Mouse (Mus musculus): ENCODE results near the gene Lrrc43. TPM values are rescaled to one million over a fixed set of nuclear protein-coding genes. Genes with fewer than 3 reads are reported as not detected.

The Lrrc43 gene
- not detected in 2 replicates for polyA plus RNA-seq (2015; fragmentation: Nextera tagmentation; extraction: Ambion mirVana)

- no peaks in the 10 kb centered on the region for H3K36me3 ChIP-seq
- peak; percentile 25; the same call in 1 of the 2 replicates for ATAC-seq (ENCODE audit: extremely low read depth, insufficient number of reproducible peaks, low FRiP score, low TSS enrichment)
- peak within 1 kb of the TSS; percentile 66 for H3K4me2 ChIP-seq
- whole genome bisulfite sequencing, result 11% methylated on average over 25 of the region's 25 CpGs
- H3K9me3 ChIP-seq, result no peaks in the 10 kb centered on the region
- peak within 1 kb of the TSS; percentile 39 for H3K4me3 ChIP-seq
- no peak within 1 kb of the TSS for H3K27ac ChIP-seq (replicated peaks)
- peaks cover 11% of the 10 kb centered on the region for H3K4me1 ChIP-seq
- H3K9ac ChIP-seq, result peak within 1 kb of the TSS; percentile 70
- peaks cover 12% of the 10 kb centered on the region for H3K27me3 ChIP-seq (replicated peaks)
Measured at GRCm38 (mm10) chr5:123489112-123489785, at the start of gene Lrrc43, which contains the start of gene Il31. Lrrc43 (plus strand) TSS chr5:123489305. Il31 (minus strand) TSS chr5:123489489.

DNA sequence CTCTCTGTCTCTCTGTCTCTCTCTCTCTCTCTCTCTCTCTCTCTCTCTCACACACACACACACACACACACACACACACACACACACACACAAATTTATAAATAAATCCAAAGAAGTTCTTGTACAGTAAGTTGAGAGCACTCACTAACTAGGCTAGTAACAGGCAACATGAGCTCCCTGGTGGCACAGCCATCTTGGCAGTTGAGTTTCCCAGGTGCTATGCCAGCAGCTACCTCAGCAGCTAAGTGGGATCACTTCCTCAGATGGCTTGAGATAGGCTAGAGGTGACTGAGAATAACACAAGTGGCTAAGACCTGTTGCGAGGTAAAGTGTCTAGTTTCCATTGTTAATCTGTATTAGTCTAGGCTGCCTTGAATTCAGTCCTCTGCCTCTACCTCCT is 49.8 kb upstream of the Lrrc43 start:
- Histone ChIP-seq H3K36me3 (peaks cover 29% of the 10 kb centered on the region), H3K9ac (no peak overlapping the region), H3K4me1 (peaks cover 33% of the 10 kb centered on the region), H3K27ac (replicated peaks) (no peak overlapping the region), H3K4me2 (no peak overlapping the region), H3K9me3 (no peaks in the 10 kb centered on the region), H3K4me3 (no peak overlapping the region), H3K27me3 (replicated peaks) (no peaks in the 10 kb centered on the region)
- no peak for ATAC-seq (ENCODE audit: extremely low read depth, insufficient number of reproducible peaks, low FRiP score, low TSS enrichment)
- 70% methylated on average over 1 of the region's 1 CpGs for WGBS

DNA sequence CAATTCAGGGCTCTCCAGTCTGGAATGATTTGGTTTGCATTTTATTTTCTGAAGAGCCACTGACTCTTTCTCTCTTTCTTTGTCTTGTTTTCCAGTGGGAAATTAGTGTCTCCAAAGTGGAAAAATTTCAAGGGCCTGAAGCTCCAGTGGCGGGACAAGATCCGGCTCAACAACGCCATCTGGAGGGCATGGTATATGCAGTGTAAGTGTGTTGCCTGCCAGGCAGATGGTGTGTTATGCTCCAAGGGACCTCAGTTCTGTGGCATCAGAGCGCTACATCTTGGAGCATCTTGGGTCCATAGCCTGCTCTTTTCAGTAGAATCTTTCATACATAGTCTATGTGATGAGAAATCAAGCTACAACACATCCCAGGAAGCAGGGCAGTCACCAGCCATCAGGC is 49.2 kb upstream of the Lrrc43 start:
- H3K4me1 ChIP-seq, result peaks cover 31% of the 10 kb centered on the region
- no peak overlapping the region for H3K27ac ChIP-seq (replicated peaks)
- no peak overlapping the region for H3K9ac ChIP-seq
- WGBS, result 81% methylated on average over 4 of the region's 4 CpGs
- no peak overlapping the region for H3K4me2 ChIP-seq
- peaks cover 35% of the 10 kb centered on the region for H3K36me3 ChIP-seq
- no peak for ATAC-seq (ENCODE audit: extremely low read depth, insufficient number of reproducible peaks, low FRiP score, low TSS enrichment)
- no peak overlapping the region for H3K4me3 ChIP-seq
- H3K9me3 ChIP-seq, result no peaks in the 10 kb centered on the region
- no peaks in the 10 kb centered on the region for H3K27me3 ChIP-seq (replicated peaks)

GRCm38 (mm10) chr5:123440664-123441063 is 48.4 kb upstream of the Lrrc43 start:
- Histone ChIP-seq H3K4me1 (peaks cover 30% of the 10 kb centered on the region), H3K4me3 (no peak overlapping the region), H3K9me3 (no peaks in the 10 kb centered on the region), H3K4me2 (no peak overlapping the region), H3K27ac (replicated peaks) (no peak overlapping the region), H3K36me3 (peaks cover 42% of the 10 kb centered on the region), H3K27me3 (replicated peaks) (no peaks in the 10 kb centered on the region), H3K9ac (no peak overlapping the region)
- ATAC-seq (ENCODE audit: extremely low read depth, insufficient number of reproducible peaks, low FRiP score, low TSS enrichment), result no peak
- WGBS, result 63% methylated on average over 4 of the region's 4 CpGs

DNA sequence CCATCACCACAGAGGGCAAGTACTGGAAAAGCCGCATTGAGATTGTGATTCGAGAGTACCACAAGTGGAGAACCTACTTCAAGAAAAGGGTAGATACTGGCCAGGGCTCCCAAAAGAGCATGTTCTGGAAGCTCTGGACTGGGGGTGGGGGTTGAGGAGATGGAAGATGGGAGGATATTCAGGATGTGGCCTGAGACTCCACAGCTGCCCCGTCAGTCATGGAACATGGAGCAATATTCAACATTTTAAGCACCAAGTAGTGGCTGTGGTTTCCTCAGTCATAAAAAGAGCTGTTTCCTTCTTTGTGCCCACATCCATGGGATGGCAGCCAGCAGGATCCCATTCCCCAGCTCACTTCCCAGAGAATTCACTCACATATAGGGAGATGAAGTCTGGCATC is 46.8 kb upstream of the Lrrc43 start:
- peaks cover 19% of the 10 kb centered on the region for H3K4me1 ChIP-seq
- no peak overlapping the region for H3K27ac ChIP-seq (replicated peaks)
- no peaks in the 10 kb centered on the region for H3K9me3 ChIP-seq
- H3K4me3 ChIP-seq, result no peak overlapping the region
- H3K27me3 ChIP-seq (replicated peaks), result no peaks in the 10 kb centered on the region
- H3K9ac ChIP-seq, result no peak overlapping the region
- H3K36me3 ChIP-seq, result peaks cover 58% of the 10 kb centered on the region
- ATAC-seq (ENCODE audit: extremely low read depth, insufficient number of reproducible peaks, low FRiP score, low TSS enrichment), result no peak
- 89% methylated on average over 3 of the region's 3 CpGs for WGBS
- no peak overlapping the region for H3K4me2 ChIP-seq

DNA sequence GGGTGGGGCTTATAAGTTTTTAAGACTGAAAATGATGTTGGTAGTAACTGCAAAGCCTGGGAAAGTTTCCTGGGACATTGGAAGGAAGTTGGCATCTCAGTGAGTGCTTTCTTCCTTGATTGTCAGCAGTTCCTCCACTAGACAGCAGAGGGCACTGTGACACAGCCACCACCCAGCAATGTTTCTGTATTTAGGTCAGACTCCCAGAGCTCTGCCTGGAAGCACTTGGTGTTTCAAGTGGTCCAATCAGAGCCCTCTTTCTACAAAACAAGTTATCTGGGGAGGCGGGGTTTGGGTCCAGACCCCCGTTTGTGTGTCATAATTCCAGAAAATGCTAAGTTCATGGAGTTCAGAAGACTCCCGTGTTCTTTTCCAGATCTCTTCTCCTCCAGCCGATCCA is 45.0 kb upstream of the Lrrc43 start:
- Histone ChIP-seq H3K27me3 (replicated peaks) (no peaks in the 10 kb centered on the region), H3K4me1 (peaks cover 3% of the 10 kb centered on the region), H3K9ac (no peak overlapping the region), H3K36me3 (peaks cover 76% of the 10 kb centered on the region), H3K4me2 (no peak overlapping the region), H3K4me3 (no peak overlapping the region), H3K27ac (replicated peaks) (no peak overlapping the region), H3K9me3 (no peaks in the 10 kb centered on the region)
- 45% methylated on average over 4 of the region's 4 CpGs for WGBS
- no peak; the same call in 1 of the 2 replicates for ATAC-seq (ENCODE audit: extremely low read depth, insufficient number of reproducible peaks, low FRiP score, low TSS enrichment)

- H3K36me3 ChIP-seq, result peaks cover 84% of the 10 kb centered on the region
- 85% methylated on average over 5 of the region's 5 CpGs for WGBS
- H3K4me3 ChIP-seq, result no peak overlapping the region
Measured at GRCm38 (mm10) chr5:123444849-123445334, 44.2 kb upstream of the Lrrc43 start.

GRCm38 (mm10) chr5:123451886-123452285 is 37.2 kb upstream of the Lrrc43 start:
- Histone ChIP-seq H3K36me3 (peaks cover 99% of the 10 kb centered on the region), H3K27ac (replicated peaks) (no peak overlapping the region), H3K9ac (no peak overlapping the region), H3K4me2 (no peak overlapping the region), H3K4me1 (no peaks in the 10 kb centered on the region), H3K4me3 (no peak overlapping the region), H3K9me3 (no peaks in the 10 kb centered on the region), H3K27me3 (replicated peaks) (no peaks in the 10 kb centered on the region)
- ATAC-seq (ENCODE audit: extremely low read depth, insufficient number of reproducible peaks, low FRiP score, low TSS enrichment), result no peak
- WGBS, result 81% methylated on average over 7 of the region's 7 CpGs

More at GRCm38 (mm10) chr5:123444849-123445334, 44.2 kb upstream of the Lrrc43 start:
- Histone ChIP-seq H3K9ac (no peak overlapping the region), H3K4me1 (peaks cover 3% of the 10 kb centered on the region; the same call in 1 of the 2 replicates), H3K9me3 (no peaks in the 10 kb centered on the region), H3K27me3 (replicated peaks) (no peaks in the 10 kb centered on the region), H3K4me2 (no peak overlapping the region), H3K27ac (replicated peaks) (no peak overlapping the region)
- ATAC-seq (ENCODE audit: extremely low read depth, insufficient number of reproducible peaks, low FRiP score, low TSS enrichment), result no peak

DNA sequence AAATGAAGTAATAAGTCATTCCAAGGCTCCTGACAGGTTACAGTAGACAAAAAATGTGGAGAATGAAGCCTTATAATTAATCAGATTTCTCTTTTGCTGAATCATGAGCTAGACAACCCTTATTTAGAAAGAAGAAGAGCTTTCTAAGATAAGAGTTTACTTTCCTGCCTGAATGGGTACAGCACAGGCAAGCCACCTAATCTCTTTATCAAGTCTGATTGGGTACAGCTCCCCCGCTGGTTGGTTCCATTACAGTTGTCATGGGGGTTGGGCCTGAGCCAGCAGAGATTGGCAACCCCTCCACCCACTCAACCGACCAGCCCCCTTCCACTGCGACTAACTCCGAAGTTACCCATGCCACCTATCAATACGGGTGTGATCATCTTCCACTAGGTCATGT is 27.7 kb upstream of the Lrrc43 start:
- Histone ChIP-seq H3K9me3 (no peaks in the 10 kb centered on the region), H3K9ac (no peak overlapping the region), H3K27ac (replicated peaks) (no peak overlapping the region), H3K36me3 (peaks cover 20% of the 10 kb centered on the region), H3K27me3 (replicated peaks) (no peaks in the 10 kb centered on the region), H3K4me3 (no peak overlapping the region), H3K4me1 (no peaks in the 10 kb centered on the region), H3K4me2 (no peak overlapping the region)
- no peak for ATAC-seq (ENCODE audit: extremely low read depth, insufficient number of reproducible peaks, low FRiP score, low TSS enrichment)
- 28% methylated on average over 5 of the region's 5 CpGs for WGBS

DNA sequence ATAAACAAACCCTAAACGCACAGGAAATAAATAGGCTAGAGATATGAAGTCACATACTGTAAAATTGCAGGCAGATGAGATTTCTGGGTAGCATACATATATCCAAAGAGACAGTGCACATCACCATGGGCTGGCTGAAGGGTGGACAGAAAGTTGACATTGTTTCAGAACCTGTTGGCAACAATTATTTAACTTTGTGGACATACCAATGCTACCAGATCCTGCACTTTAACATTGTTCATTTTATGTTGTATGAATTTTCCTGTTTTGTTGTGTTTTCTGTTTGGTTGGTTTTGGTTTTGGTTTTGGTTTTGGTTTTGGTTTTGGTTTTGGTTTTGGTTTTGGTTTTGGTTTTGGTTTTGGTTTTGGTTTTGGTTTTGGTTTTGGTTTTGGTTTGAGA is 24.5 kb upstream of the Lrrc43 start:
- Histone ChIP-seq H3K36me3 (peaks cover 3% of the 10 kb centered on the region; the same call in 1 of the 2 replicates), H3K27ac (replicated peaks) (no peak overlapping the region), H3K4me1 (no peaks in the 10 kb centered on the region), H3K4me2 (no peak overlapping the region), H3K4me3 (no peak overlapping the region), H3K9ac (no peak overlapping the region), H3K27me3 (replicated peaks) (no peaks in the 10 kb centered on the region), H3K9me3 (no peaks in the 10 kb centered on the region)
- no peak for ATAC-seq (ENCODE audit: extremely low read depth, insufficient number of reproducible peaks, low FRiP score, low TSS enrichment)
- WGBS, result 83% methylated on average over 1 of the region's 1 CpGs

GRCm38 (mm10) chr5:123470784-123471400 is 18.2 kb upstream of the Lrrc43 start:
- H3K4me2 ChIP-seq, result peak overlapping the region; percentile 62
- H3K4me3 ChIP-seq, result peak overlapping the region; percentile 27
- peak overlapping the region; percentile 59 for H3K9ac ChIP-seq
- no peaks in the 10 kb centered on the region for H3K9me3 ChIP-seq
- no peaks in the 10 kb centered on the region for H3K27me3 ChIP-seq (replicated peaks)
- H3K4me1 ChIP-seq, result peaks cover 17% of the 10 kb centered on the region
- H3K36me3 ChIP-seq, result no peaks in the 10 kb centered on the region
- 9% methylated on average over 10 of the region's 10 CpGs for WGBS
- no peak for ATAC-seq (ENCODE audit: extremely low read depth, insufficient number of reproducible peaks, low FRiP score, low TSS enrichment)
- H3K27ac ChIP-seq (replicated peaks), result peak overlapping the region; percentile 29; the same call in 1 of the 2 replicates
